In the genomic region with DNA sequence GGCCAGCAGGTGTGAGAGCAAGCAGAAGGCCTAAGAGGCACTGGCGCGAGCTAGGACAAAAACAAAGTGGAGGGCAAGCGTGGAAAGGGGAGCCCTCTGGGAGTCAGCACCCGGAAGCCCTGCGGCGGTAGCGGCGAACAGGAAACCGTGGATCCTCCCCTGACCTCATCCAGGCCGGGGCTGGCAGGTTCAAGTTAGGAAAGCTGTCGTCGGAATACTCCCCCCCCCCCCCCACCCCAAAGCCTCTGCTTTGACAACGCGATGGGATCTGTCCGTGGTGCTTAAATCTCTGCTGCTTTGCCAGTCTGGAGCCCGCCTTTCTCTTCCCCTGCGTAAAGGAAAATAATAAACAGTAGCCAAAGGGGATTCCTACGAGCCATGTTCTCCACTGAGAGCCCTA, we compare ENCODE assay signal across 9 mouse cellular contexts. TPM values are rescaled to one million over a fixed set of nuclear protein-coding genes. Genes with fewer than 3 reads are reported as not detected.
DNase-seq lines count a peak whose midpoint lies in the region; ATAC-seq and TF ChIP-seq lines count a peak whose summit lies in the region.
"Had no signal": no experiment of that assay in that cellular context is flagged by ENCODE, and none has a peak within 500 bp of the region (broad histone marks: within the 10 kb centered on the region; RNA-seq: fewer than 3 reads in every experiment).

No protein-coding gene starts in this region.

- WGBS in lung, embryonic 15.5 days = under 1% methylated on average over 16 of the region's 18 CpGs
- 0% methylated on average over 18 of the region's 18 CpGs for WGBS in lung, adult 2 months
- 0% methylated on average over 18 of the region's 18 CpGs for WGBS in hindbrain, embryonic 12.5 days

- peaks cover 21% of the 10 kb centered on the region; the same call in 1 of the 2 replicates for H3K4me1 ChIP-seq in lung, embryonic 15.5 days
- no peaks in the 10 kb centered on the region for H3K4me1 ChIP-seq in lung, adult 2 months (ENCODE audit: control insufficient read depth, insufficient read depth, low read length)
- peaks cover 34% of the 10 kb centered on the region for H3K4me1 ChIP-seq in hindbrain, embryonic 12.5 days
- H3K4me1 ChIP-seq: liver, embryonic 15.5 days had no signal

- no peak for TF ChIP-seq CTCF in lung, adult 2 months (IDR thresholded peaks at IDR 0.05; ENCODE audit: insufficient read depth, low read length)

- no peak overlapping the region for H3K4me3 ChIP-seq in lung, embryonic 15.5 days
- H3K4me3 ChIP-seq in lung, adult 2 months (replicated peaks; ENCODE audit: extremely low read depth, low read depth, low read length) = no peak overlapping the region
- H3K4me3 ChIP-seq in hindbrain, embryonic 12.5 days = peak overlapping the region; percentile 45
- H3K4me3 ChIP-seq: liver, embryonic 15.5 days had no signal

- peak overlapping the region; percentile 43 for H3K4me2 ChIP-seq in lung, embryonic 15.5 days
- H3K4me2 ChIP-seq in hindbrain, embryonic 12.5 days (replicated peaks) = peak overlapping the region; percentile 80
- H3K4me2 ChIP-seq: liver, embryonic 15.5 days had no signal

- no peak for TF ChIP-seq POLR2A in lung, adult 2 months (IDR thresholded peaks at IDR 0.05; ENCODE audit: borderline replicate concordance, extremely low read depth, low read depth, low read length)

- no peak overlapping the region for H3K27ac ChIP-seq in lung, embryonic 15.5 days
- H3K27ac ChIP-seq in hindbrain, embryonic 12.5 days = 0 out of 2 replicates have a peak overlapping the region, but pooled peaks have one; percentile 2
- H3K27ac ChIP-seq: liver, embryonic 15.5 days had no signal

- no peaks in the 10 kb centered on the region for H3K9me3 ChIP-seq in lung, embryonic 15.5 days
- H3K9me3 ChIP-seq in hindbrain, embryonic 12.5 days (replicated peaks) = no peaks in the 10 kb centered on the region
- H3K9me3 ChIP-seq: liver, embryonic 15.5 days had no signal

- H3K9ac ChIP-seq in lung, embryonic 15.5 days = no peak overlapping the region
- H3K9ac ChIP-seq in hindbrain, embryonic 12.5 days = 0 out of 2 replicates have a peak overlapping the region, but pooled peaks have one; percentile 2
- H3K9ac ChIP-seq: liver, embryonic 15.5 days had no signal

- no peaks in the 10 kb centered on the region for H3K36me3 ChIP-seq in lung, embryonic 15.5 days
- no peaks in the 10 kb centered on the region for H3K36me3 ChIP-seq in hindbrain, embryonic 12.5 days
- H3K36me3 ChIP-seq: liver, embryonic 15.5 days had no signal

- peak; percentile 23; the same call in 1 of the 2 replicates for ATAC-seq in lung, embryonic 15.5 days (ENCODE audit: borderline replicate concordance, extremely low read depth, low FRiP score, low TSS enrichment)
- no peak for ATAC-seq in hindbrain, embryonic 12.5 days (ENCODE audit: low FRiP score)

- H3K27me3 ChIP-seq in lung, embryonic 15.5 days = peaks cover 88% of the 10 kb centered on the region
- peaks cover 88% of the 10 kb centered on the region for H3K27me3 ChIP-seq in hindbrain, embryonic 12.5 days

- DNase-seq in lung, adult 2 months = no peak
- peak; percentile 72 for DNase-seq in embryo, embryonic 9.5 days (ENCODE audit: extremely low spot score)
- peak; percentile 48 for DNase-seq in lung, postnatal 14 days
- peak; percentile 61 for DNase-seq in yolk sac, embryonic 10.5 days (ENCODE audit: low spot score)
- DNase-seq in left cerebral cortex, adult 8-10 months (ENCODE audit: low spot score in 2 of 2) = no peak
- no peak for DNase-seq in natural killer cell, adult 2 months (ENCODE audit: low spot score in 2 of 2)

RNA-seq across cellular contexts. Expression of a gene that starts 1.7 kb away (rescaled TPM):
- polyA plus RNA-seq in lung, embryonic 15.5 days (2015; fragmentation: Nextera tagmentation; extraction: Ambion mirVana) = not detected in 2 replicates
- not detected in 2 replicates for polyA plus RNA-seq in lung, adult 2 months (2012; rRNA removed)
- polyA plus RNA-seq in hindbrain, embryonic 12.5 days (2016; fragmentation: Nextera tagmentation; extraction: Ambion mirVana) = 2.6 and 5.0 TPM in 2 replicates
- total RNA-seq in left cerebral cortex, adult 8-10 months (2022) = under 1 TPM in 1 of 4 experiments, not detected in 3; 0.19 TPM
- polyA plus RNA-seq: liver, embryonic 15.5 days had no signal

Comparison
In these comparisons a context has a peak if more than half of its experiments do, and no peak if none do; other contexts are left out.
1. DNase-seq: peak in embryo, embryonic 9.5 days (single experiment), lung, postnatal 14 days (single experiment) and yolk sac, embryonic 10.5 days (single experiment); none in lung, adult 2 months (single experiment), left cerebral cortex, adult 8-10 months (0 of 2) and natural killer cell, adult 2 months (0 of 2).